ENCODE assay signal across 9 mouse cellular contexts in genomic region chr1:54924309-54924685, GRCm38 (mm10). TPM values are rescaled to one million over a fixed set of nuclear protein-coding genes. Genes with fewer than 3 reads are reported as not detected.
DNase-seq lines count a peak whose midpoint lies in the region; ATAC-seq and TF ChIP-seq lines count a peak whose summit lies in the region.
"Had no signal": no experiment of that assay in that cellular context is flagged by ENCODE, and none has a peak within 500 bp of the region (broad histone marks: within the 10 kb centered on the region; RNA-seq: fewer than 3 reads in every experiment).

No protein-coding gene starts in this region.

- H3K36me3 ChIP-seq in lung, postnatal 0 days (ENCODE audit: insufficient read depth, low read length), result no peaks in the 10 kb centered on the region
- no peaks in the 10 kb centered on the region for H3K36me3 ChIP-seq in limb, embryonic 12.5 days
- no peaks in the 10 kb centered on the region for H3K36me3 ChIP-seq in stomach, embryonic 14.5 days (ENCODE audit: control insufficient read depth, insufficient read depth, low read length)

- no peaks in the 10 kb centered on the region for H3K27me3 ChIP-seq in lung, postnatal 0 days (replicated peaks; ENCODE audit: insufficient read depth, low read length)
- peaks cover 5% of the 10 kb centered on the region; the same call in 1 of the 2 replicates for H3K27me3 ChIP-seq in limb, embryonic 12.5 days
- H3K27me3 ChIP-seq in stomach, embryonic 14.5 days (ENCODE audit: control insufficient read depth, insufficient read depth, low read length), result no peaks in the 10 kb centered on the region

- WGBS in lung, postnatal 0 days, result 66% methylated on average over 4 of the region's 4 CpGs
- WGBS in limb, embryonic 12.5 days, result 80% methylated on average over 4 of the region's 4 CpGs
- 65% methylated on average over 4 of the region's 4 CpGs for WGBS in stomach, embryonic 14.5 days

- DNase-seq in CD4-positive, CD25-positive, alpha-beta regulatory T cell, adult 2 months (ENCODE audit: low read depth, low spot score), result peak; percentile 39
- DNase-seq in lung, postnatal 0 days (ENCODE audit: low spot score), result no peak
- DNase-seq in lung, adult 18-20 months, result no peak
- DNase-seq in layer of hippocampus, postnatal 36 days, result no peak
- DNase-seq in layer of hippocampus, postnatal 14 days (ENCODE audit: low spot score in 2 of 2), result no peak

- peak overlapping the region; percentile 84; the same call in 1 of the 2 replicates for H3K9ac ChIP-seq in lung, postnatal 0 days (replicated peaks; ENCODE audit: low read depth)
- no peak overlapping the region for H3K9ac ChIP-seq in limb, embryonic 12.5 days (replicated peaks)
- H3K9ac ChIP-seq in stomach, embryonic 14.5 days (replicated peaks; ENCODE audit: low read depth, low read length), result no peak overlapping the region
- H3K9ac ChIP-seq: liver, embryonic 14.5 days had no signal

- H3K4me3 ChIP-seq in lung, postnatal 0 days (ENCODE audit: low read depth, low read length), result peak overlapping the region; percentile 95
- peak overlapping the region; percentile 81; the same call in 1 of the 2 replicates for H3K4me3 ChIP-seq in limb, embryonic 12.5 days (replicated peaks)
- H3K4me3 ChIP-seq in stomach, embryonic 14.5 days (ENCODE audit: low read depth, low read length), result no peak overlapping the region

- H3K4me1 ChIP-seq in lung, postnatal 0 days (ENCODE audit: insufficient read depth, low read depth, low read length), result peaks cover 12% of the 10 kb centered on the region
- H3K4me1 ChIP-seq in limb, embryonic 12.5 days (replicated peaks), result peaks cover 32% of the 10 kb centered on the region
- H3K4me1 ChIP-seq in stomach, embryonic 14.5 days (ENCODE audit: control insufficient read depth, insufficient read depth, low read length), result peaks cover 11% of the 10 kb centered on the region

- H3K4me2 ChIP-seq in lung, postnatal 0 days (replicated peaks; ENCODE audit: low read depth, low read length), result peak overlapping the region; percentile 96
- H3K4me2 ChIP-seq in limb, embryonic 12.5 days, result peak overlapping the region; percentile 84
- peak overlapping the region; percentile 81; the same call in 1 of the 2 replicates for H3K4me2 ChIP-seq in stomach, embryonic 14.5 days (replicated peaks; ENCODE audit: low read depth, low read length)

- H3K27ac ChIP-seq in lung, postnatal 0 days (ENCODE audit: low read length), result 0 out of 2 replicates have a peak overlapping the region, but pooled peaks have one; percentile 32
- H3K27ac ChIP-seq in limb, embryonic 12.5 days, result no peak overlapping the region
- H3K27ac ChIP-seq in stomach, embryonic 14.5 days (ENCODE audit: low read length), result no peak overlapping the region
- H3K27ac ChIP-seq: liver, embryonic 14.5 days had no signal

- no peak for TF ChIP-seq CTCF in lung, postnatal 0 days (IDR thresholded peaks at IDR 0.05)

- no peak for TF ChIP-seq EP300 in lung, postnatal 0 days (IDR thresholded peaks at IDR 0.05)

- H3K9me3 ChIP-seq in lung, postnatal 0 days (ENCODE audit: low read length), result no peaks in the 10 kb centered on the region
- no peaks in the 10 kb centered on the region for H3K9me3 ChIP-seq in limb, embryonic 12.5 days
- H3K9me3 ChIP-seq in stomach, embryonic 14.5 days (ENCODE audit: control insufficient read depth, low read depth, low read length), result no peaks in the 10 kb centered on the region

- ATAC-seq in CD4-positive, CD25-positive, alpha-beta regulatory T cell, adult 4 months, result no peak
- ATAC-seq in lung, postnatal 0 days, result no peak
- no peak for ATAC-seq in limb, embryonic 12.5 days (ENCODE audit: insufficient number of reproducible peaks, insufficient read depth, low FRiP score, low TSS enrichment, low read depth)
- ATAC-seq in stomach, embryonic 14.5 days (ENCODE audit: insufficient number of reproducible peaks, insufficient read depth, low FRiP score, low read depth), result no peak

RNA-seq across cellular contexts. Expression of gene Ankrd44, which starts 1.9 kb away (rescaled TPM):
- polyA plus RNA-seq in CD4-positive, CD25-positive, alpha-beta regulatory T cell, adult 4 months (2017; shearing (Covaris generic)), result 100 to 1,000 TPM; 167 to 195 TPM
- polyA plus RNA-seq in lung, postnatal 0 days (2015; fragmentation: Nextera tagmentation; extraction: Ambion mirVana), result 16.5 and 17.8 TPM in 2 replicates
- 21.6 and 22.2 TPM in 2 replicates for polyA plus RNA-seq in limb, embryonic 12.5 days (2016; fragmentation: Nextera tagmentation; extraction: Ambion mirVana)
- 22.5 and 23.7 TPM in 2 replicates for polyA plus RNA-seq in stomach, embryonic 14.5 days (2014; fragmentation: Nextera tagmentation; extraction: Ambion mirVana)
- 10 to 100 TPM; 13.5 to 16.5 TPM for total RNA-seq in layer of hippocampus, postnatal 36 days (2021)
- 10 to 100 TPM; 24.3 to 26.0 TPM for total RNA-seq in layer of hippocampus, postnatal 14 days (2021)
